Comparison of ENCODE assay signal across 8 mouse cellular contexts in the genomic region with DNA sequence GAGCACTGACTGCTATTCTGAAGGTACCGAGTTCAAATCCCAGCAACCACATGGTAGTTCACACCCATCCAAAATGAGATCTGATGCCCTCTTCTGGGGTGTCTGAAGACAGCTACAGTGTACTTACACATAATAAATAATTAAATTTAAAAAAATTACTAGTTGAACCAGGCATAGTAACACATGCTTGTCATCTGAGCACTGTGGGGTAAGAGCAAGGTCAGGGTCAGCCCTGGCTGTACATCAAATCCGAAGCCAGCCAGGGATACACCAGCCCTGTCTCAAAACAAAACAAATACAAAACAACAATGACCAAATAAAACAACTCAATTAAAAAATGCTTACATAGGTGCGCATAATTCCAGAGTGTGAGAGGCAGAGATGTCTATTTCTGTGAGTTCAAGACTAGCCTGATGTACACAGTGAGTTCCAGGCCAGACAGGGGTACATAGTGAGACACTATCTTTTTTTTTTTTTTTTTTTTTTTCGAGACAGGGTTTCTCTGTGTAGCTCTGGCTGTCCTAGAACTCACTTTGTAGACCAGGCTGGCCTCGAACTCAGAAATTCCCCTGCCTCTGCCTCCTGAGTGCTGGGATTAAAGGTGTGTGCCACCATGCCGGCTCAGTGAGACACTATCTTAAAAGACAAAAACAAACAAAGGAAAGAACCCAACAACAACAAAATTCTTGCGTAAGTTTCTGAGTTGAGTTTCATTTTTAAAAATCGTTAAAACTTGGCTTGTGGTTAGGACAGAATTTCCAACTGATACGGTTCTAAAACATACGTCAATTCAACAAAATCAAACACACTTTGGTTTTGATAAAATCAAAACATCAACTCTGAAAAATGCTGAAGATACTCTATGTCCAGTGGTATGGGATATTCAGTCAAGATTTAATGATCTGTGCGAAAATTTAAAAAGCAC. TPM values are rescaled to one million over a fixed set of nuclear protein-coding genes. Genes with fewer than 3 reads are reported as not detected.
DNase-seq lines count a peak whose midpoint lies in the region; ATAC-seq and TF ChIP-seq lines count a peak whose summit lies in the region.
"Had no signal": no experiment of that assay in that cellular context is flagged by ENCODE, and none has a peak within 500 bp of the region (broad histone marks: within the 10 kb centered on the region; RNA-seq: fewer than 3 reads in every experiment).

No protein-coding gene starts in this region.

- peak overlapping the region; percentile 91 for H3K27ac ChIP-seq in liver, adult 2 months (replicated peaks; ENCODE audit: insufficient read depth, low read depth, low read length)
- H3K27ac ChIP-seq in embryonic facial prominence, embryonic 12.5 days = peak overlapping the region; percentile 98
- no peak overlapping the region; the same call in 1 of the 2 replicates for H3K27ac ChIP-seq in intestine, embryonic 16.5 days (ENCODE audit: low read length)
- H3K27ac ChIP-seq in neural tube, embryonic 15.5 days (replicated peaks) = peak overlapping the region; percentile 97

- no peak for TF ChIP-seq POLR2A in liver, adult 2 months (IDR thresholded peaks at IDR 0.05; ENCODE audit: extremely low read depth, insufficient read depth, low read length)

- peaks cover 2% of the 10 kb centered on the region; the same call in 1 of the 2 replicates for H3K36me3 ChIP-seq in liver, adult 2 months (ENCODE audit: control insufficient read depth, insufficient read depth, low read length)
- H3K36me3 ChIP-seq in embryonic facial prominence, embryonic 12.5 days = 0 out of 2 replicates have a peak, but pooled peaks cover 8% of the 10 kb centered on the region
- H3K36me3 ChIP-seq in intestine, embryonic 16.5 days (ENCODE audit: control insufficient read depth, insufficient read depth, low read length) = no peaks in the 10 kb centered on the region
- H3K36me3 ChIP-seq in neural tube, embryonic 15.5 days = peaks cover 4% of the 10 kb centered on the region

- intact Hi-C loops in left cerebral cortex, postnatal 4 days (cut with DNase I) = no loop called here

- H3K4me1 ChIP-seq in liver, adult 2 months (ENCODE audit: control insufficient read depth, insufficient read depth, low read length) = peaks cover 16% of the 10 kb centered on the region
- H3K4me1 ChIP-seq in embryonic facial prominence, embryonic 12.5 days = peaks cover 9% of the 10 kb centered on the region
- peaks cover 9% of the 10 kb centered on the region for H3K4me1 ChIP-seq in intestine, embryonic 16.5 days (ENCODE audit: control insufficient read depth, insufficient read depth, low read length)
- peaks cover 26% of the 10 kb centered on the region for H3K4me1 ChIP-seq in neural tube, embryonic 15.5 days

- H3K27me3 ChIP-seq in liver, adult 2 months (ENCODE audit: control insufficient read depth, insufficient read depth, low read length) = no peaks in the 10 kb centered on the region
- no peaks in the 10 kb centered on the region for H3K27me3 ChIP-seq in embryonic facial prominence, embryonic 12.5 days
- no peaks in the 10 kb centered on the region for H3K27me3 ChIP-seq in intestine, embryonic 16.5 days (replicated peaks; ENCODE audit: control insufficient read depth, insufficient read depth, low read length)
- no peaks in the 10 kb centered on the region for H3K27me3 ChIP-seq in neural tube, embryonic 15.5 days (replicated peaks)

- H3K4me3 ChIP-seq in liver, adult 2 months (ENCODE audit: insufficient read depth, low read depth, low read length) = peak overlapping the region; percentile 86; the same call in 1 of the 2 replicates
- peak overlapping the region; percentile 98 for H3K4me3 ChIP-seq in embryonic facial prominence, embryonic 12.5 days
- H3K4me3 ChIP-seq in intestine, embryonic 16.5 days (ENCODE audit: low read length) = peak overlapping the region; percentile 98
- H3K4me3 ChIP-seq in neural tube, embryonic 15.5 days (replicated peaks) = peak overlapping the region; percentile 99

- peak; percentile 93 for DNase-seq in liver, adult 2 months (ENCODE audit: extremely low read depth, low read depth, low spot score)
- no peak for DNase-seq in liver
- DNase-seq in cerebellum, adult 11 months = no peak
- DNase-seq in left cerebral cortex, postnatal 4 days = no peak

- ATAC-seq in embryonic facial prominence, embryonic 12.5 days (ENCODE audit: insufficient number of reproducible peaks, insufficient read depth, low FRiP score, low TSS enrichment) = no peak
- ATAC-seq in intestine, embryonic 16.5 days = no peak
- ATAC-seq in neural tube, embryonic 15.5 days (ENCODE audit: low FRiP score) = no peak

- 28% methylated on average over 11 of the region's 11 CpGs for WGBS in liver, adult 2 months
- WGBS in embryonic facial prominence, embryonic 12.5 days = 85% methylated on average over 11 of the region's 11 CpGs
- WGBS in intestine, embryonic 16.5 days = 87% methylated on average over 10 of the region's 11 CpGs
- 86% methylated on average over 11 of the region's 11 CpGs for WGBS in neural tube, embryonic 15.5 days

- H3K79me2 ChIP-seq in liver, adult 2 months (ENCODE audit: control insufficient read depth, insufficient read depth, low read length) = peaks cover 8% of the 10 kb centered on the region; the same call in 1 of the 2 replicates

- H3K4me2 ChIP-seq in embryonic facial prominence, embryonic 12.5 days (replicated peaks) = peak overlapping the region; percentile 86
- H3K4me2 ChIP-seq in intestine, embryonic 16.5 days (ENCODE audit: low read depth, low read length) = peak overlapping the region; percentile 80
- H3K4me2 ChIP-seq in neural tube, embryonic 15.5 days = peak overlapping the region; percentile 85

- no peaks in the 10 kb centered on the region for H3K9me3 ChIP-seq in embryonic facial prominence, embryonic 12.5 days
- H3K9me3 ChIP-seq in intestine, embryonic 16.5 days (ENCODE audit: control insufficient read depth, low read length) = no peaks in the 10 kb centered on the region
- no peaks in the 10 kb centered on the region for H3K9me3 ChIP-seq in neural tube, embryonic 15.5 days (replicated peaks)

- peak overlapping the region; percentile 74; the same call in 1 of the 2 replicates for H3K9ac ChIP-seq in liver, adult 2 months (ENCODE audit: low read depth, low read length)
- no peak overlapping the region for H3K9ac ChIP-seq in embryonic facial prominence, embryonic 12.5 days
- H3K9ac ChIP-seq in intestine, embryonic 16.5 days (ENCODE audit: low read depth, low read length) = 0 out of 2 replicates have a peak overlapping the region, but pooled peaks have one; percentile 55
- peak overlapping the region; percentile 56 for H3K9ac ChIP-seq in neural tube, embryonic 15.5 days (replicated peaks)

- TF ChIP-seq CTCF in liver, adult 2 months (IDR thresholded peaks at IDR 0.05; ENCODE audit: low read depth, low read length) = no peak

RNA-seq across cellular contexts. Expression of gene Slc35e2, which starts 1.1 kb away (rescaled TPM):
- 63.5 and 65.6 TPM in 2 replicates for total RNA-seq in liver, adult 2 months (2014; rRNA removed)
- 18.5 and 19.8 TPM in 2 replicates for polyA plus RNA-seq in liver, adult 2 months (2012; rRNA removed)
- polyA plus RNA-seq in embryonic facial prominence, embryonic 12.5 days (2016; fragmentation: Nextera tagmentation; extraction: Ambion mirVana) = 11.4 and 12.5 TPM in 2 replicates
- 6.2 and 7.1 TPM in 2 replicates for polyA plus RNA-seq in intestine, embryonic 16.5 days (2015; fragmentation: Nextera tagmentation; extraction: Ambion mirVana)
- polyA plus RNA-seq in neural tube, embryonic 15.5 days (2015; fragmentation: Nextera tagmentation; extraction: Ambion mirVana) = 14.1 and 14.4 TPM in 2 replicates
- 10 to 100 TPM; 39.1 to 40.6 TPM for total RNA-seq in left cerebral cortex, postnatal 4 days (2021)

RNA-seq across cellular contexts. Expression of gene Cdk11b, which starts 24.5 kb away (rescaled TPM):
- total RNA-seq in liver, adult 2 months (2014; rRNA removed) = 8.5 and 11.2 TPM in 2 replicates
- 8.8 and 10.6 TPM in 2 replicates for polyA plus RNA-seq in liver, adult 2 months (2012; rRNA removed)
- 78.3 and 86.6 TPM in 2 replicates for polyA plus RNA-seq in embryonic facial prominence, embryonic 12.5 days (2016; fragmentation: Nextera tagmentation; extraction: Ambion mirVana)
- polyA plus RNA-seq in intestine, embryonic 16.5 days (2015; fragmentation: Nextera tagmentation; extraction: Ambion mirVana) = 48.4 and 49.8 TPM in 2 replicates
- polyA plus RNA-seq in neural tube, embryonic 15.5 days (2015; fragmentation: Nextera tagmentation; extraction: Ambion mirVana) = 52.7 and 53.4 TPM in 2 replicates
- total RNA-seq in left cerebral cortex, postnatal 4 days (2021) = 10 to 100 TPM; 55.5 to 60.6 TPM

RNA-seq across cellular contexts. Expression of gene Nadk, which starts 38.0 kb away (rescaled TPM):
- 163 and 201 TPM in 2 replicates for total RNA-seq in liver, adult 2 months (2014; rRNA removed)
- polyA plus RNA-seq in liver, adult 2 months (2012; rRNA removed) = 196 and 218 TPM in 2 replicates
- polyA plus RNA-seq in embryonic facial prominence, embryonic 12.5 days (2016; fragmentation: Nextera tagmentation; extraction: Ambion mirVana) = 96.6 and 101 TPM in 2 replicates
- 97.3 and 98.2 TPM in 2 replicates for polyA plus RNA-seq in intestine, embryonic 16.5 days (2015; fragmentation: Nextera tagmentation; extraction: Ambion mirVana)
- 75.0 and 81.5 TPM in 2 replicates for polyA plus RNA-seq in neural tube, embryonic 15.5 days (2015; fragmentation: Nextera tagmentation; extraction: Ambion mirVana)
- 10 to 100 TPM; 58.8 to 59.5 TPM for total RNA-seq in left cerebral cortex, postnatal 4 days (2021)

RNA-seq across cellular contexts. Expression of gene Gm10563, which starts 45.0 kb away (rescaled TPM):
- total RNA-seq in liver, adult 2 months (2014; rRNA removed) = not detected in 2 replicates
- polyA plus RNA-seq in liver, adult 2 months (2012; rRNA removed) = not detected in 2 replicates
- not detected in 2 replicates for polyA plus RNA-seq in embryonic facial prominence, embryonic 12.5 days (2016; fragmentation: Nextera tagmentation; extraction: Ambion mirVana)
- not detected in 2 replicates for polyA plus RNA-seq in intestine, embryonic 16.5 days (2015; fragmentation: Nextera tagmentation; extraction: Ambion mirVana)
- polyA plus RNA-seq in neural tube, embryonic 15.5 days (2015; fragmentation: Nextera tagmentation; extraction: Ambion mirVana) = not detected in 2 replicates
- not detected for total RNA-seq in left cerebral cortex, postnatal 4 days (2021)
- polyA plus RNA-seq: spleen, adult 2 months had no signal

RNA-seq across cellular contexts. Expression of gene Mmp23, which starts 53.0 kb away (rescaled TPM):
- 1.7 and 1.8 TPM in 2 replicates for total RNA-seq in liver, adult 2 months (2014; rRNA removed)
- 2.7 and 3.0 TPM in 2 replicates for polyA plus RNA-seq in liver, adult 2 months (2012; rRNA removed)
- 11.3 and 16.1 TPM in 2 replicates for polyA plus RNA-seq in embryonic facial prominence, embryonic 12.5 days (2016; fragmentation: Nextera tagmentation; extraction: Ambion mirVana)
- 39.6 and 41.3 TPM in 2 replicates for polyA plus RNA-seq in intestine, embryonic 16.5 days (2015; fragmentation: Nextera tagmentation; extraction: Ambion mirVana)
- 6.5 and 10.5 TPM in 2 replicates for polyA plus RNA-seq in neural tube, embryonic 15.5 days (2015; fragmentation: Nextera tagmentation; extraction: Ambion mirVana)
- total RNA-seq in left cerebral cortex, postnatal 4 days (2021) = 1 to 10 TPM; 3.9 to 4.8 TPM
